Mouse (Mus musculus) CH12.LX (cell line): ENCODE data around the gene Mroh8. TPM values are rescaled to one million over a fixed set of nuclear protein-coding genes. Genes with fewer than 3 reads are reported as not detected.

Experiments
- DNase-seq: peaks from one replicate; pipeline ENCODE4 v3.0.0-alpha.2; 2013; ENCODE audit errors: extremely low read depth
- H3K27ac ChIP-seq: 2 replicates; pipeline ENCODE4 v1.5.1; 2012; ENCODE audit warnings: low read depth, mild to moderate bottlenecking, control low read depth, moderate library complexity; ENCODE audit not compliant: insufficient read depth
- H3K27me3 ChIP-seq: replicated peaks from 2 replicates; pipeline ENCODE3; 2012; ENCODE audit warnings: inconsistent platforms
- H3K36me3 ChIP-seq, 2 experiments: replicated peaks in 1 of 2; 2 replicates each; pipeline versions ENCODE3 to v1.6.1; 2012; ENCODE audit warnings: inconsistent platforms in 1 of 2, low read length in 1 of 2, mild to moderate bottlenecking in 1 of 2, mixed read lengths in 1 of 2, moderate library complexity in 1 of 2; ENCODE audit not compliant: control insufficient read depth in 1 of 2, insufficient read depth in 1 of 2
- H3K4me1 ChIP-seq, 2 experiments: 2 replicates each; pipeline ENCODE4 v1.6.1; 2012; ENCODE audit warnings: inconsistent platforms in 1 of 2, moderate library complexity in 1 of 2; ENCODE audit not compliant: insufficient read depth in 2 of 2, control insufficient read depth in 1 of 2
- H3K4me2 ChIP-seq: 2 replicates; pipeline ENCODE4 v1.6.1; 2012; ENCODE audit warnings: low read depth, mild to moderate bottlenecking, control low read depth; ENCODE audit not compliant: poor library complexity, insufficient read depth, severe bottlenecking
- H3K4me3 ChIP-seq, 3 experiments: fragments of 150-350 bp in 1 of 3; sonication (generic) in 1 of 3; replicated peaks in 1 of 3; 2 replicates each; pipeline versions ENCODE3 to v1.5.1; 2011 to 2012; ENCODE audit warnings: low read depth in 2 of 3, low read length in 2 of 3, mild to moderate bottlenecking in 2 of 3, moderate library complexity in 2 of 3, control low read depth in 1 of 3, improper control_type of control experiment in 1 of 3, inconsistent platforms in 1 of 3, mixed read lengths in 1 of 3; ENCODE audit not compliant: poor library complexity in 1 of 3
- H3K79me2 ChIP-seq: replicated peaks from 2 replicates; pipeline ENCODE4 v1.6.1; 2012; ENCODE audit warnings: mild to moderate bottlenecking, moderate library complexity; ENCODE audit not compliant: control insufficient read depth, poor library complexity, insufficient read depth, severe bottlenecking; ENCODE audit errors: extremely low read depth
- H3K9ac ChIP-seq: 2 replicates; pipeline ENCODE4 v1.6.1; 2012; ENCODE audit warnings: low read depth, mild to moderate bottlenecking, control low read depth, moderate library complexity; ENCODE audit not compliant: insufficient read depth
- H3K9me3 ChIP-seq: replicated peaks from 2 replicates; pipeline ENCODE3; 2012; ENCODE audit warnings: low read length, inconsistent platforms, mixed read lengths
- BHLHE40 ChIP-seq: IDR thresholded peaks from 2 replicates; pipeline ENCODE4 v1.6.1; 2011; ENCODE audit warnings: mild to moderate bottlenecking, low read depth, low read length, improper control_type of control experiment
- CHD1 ChIP-seq: IDR thresholded peaks from 2 replicates; pipeline ENCODE4 v1.6.1; 2012; ENCODE audit warnings: low read depth, low read length, improper control_type of control experiment, inconsistent platforms
- CHD2 ChIP-seq: IDR thresholded peaks from 2 replicates; pipeline ENCODE4 v1.6.1; 2011; ENCODE audit warnings: low read length, improper control_type of control experiment
- CTCF ChIP-seq, 2 experiments: IDR thresholded peaks in 1 of 2; conservative IDR thresholded peaks in 1 of 2; 2 replicates each; pipeline ENCODE4 v1.5.1; 2011 to 2012; ENCODE audit warnings: low read depth in 2 of 2, low read length in 2 of 2, improper control_type of control experiment in 1 of 2, inconsistent platforms in 1 of 2, mild to moderate bottlenecking in 1 of 2, moderate library complexity in 1 of 2
- E2F4 ChIP-seq: IDR thresholded peaks from 2 replicates; pipeline ENCODE4 v1.6.1; 2011; ENCODE audit warnings: low read depth, low read length, improper control_type of control experiment; ENCODE audit not compliant: insufficient replicate concordance
- ELF1 ChIP-seq: IDR thresholded peaks from 2 replicates; pipeline ENCODE4 v1.6.1; 2014; ENCODE audit warnings: low read depth, mild to moderate bottlenecking, inconsistent platforms, low read length, improper control_type of control experiment
- EP300 ChIP-seq: IDR thresholded peaks from 2 replicates; pipeline ENCODE4 v1.6.1; 2011; ENCODE audit warnings: low read length, improper control_type of control experiment
- ETS1 ChIP-seq: conservative IDR thresholded peaks from 2 replicates; pipeline ENCODE4 v1.6.1; 2012; ENCODE audit warnings: low read depth, mild to moderate bottlenecking, inconsistent platforms, low read length, improper control_type of control experiment, moderate library complexity
- GABPA ChIP-seq: IDR thresholded peaks from 2 replicates; pipeline ENCODE4 v1.6.1; 2012; ENCODE audit warnings: low read depth, low read length, improper control_type of control experiment, inconsistent platforms; ENCODE audit not compliant: insufficient replicate concordance
- HCFC1 ChIP-seq: IDR thresholded peaks from 2 replicates; pipeline ENCODE4 v1.6.1; 2012; ENCODE audit warnings: low read depth, mild to moderate bottlenecking, inconsistent platforms, low read length, improper control_type of control experiment
- IRF4 ChIP-seq: IDR thresholded peaks from 2 replicates; pipeline ENCODE4 v1.6.1; 2014; ENCODE audit warnings: low read depth, mild to moderate bottlenecking, inconsistent platforms, low read length, improper control_type of control experiment
- JUN ChIP-seq: IDR thresholded peaks from 2 replicates; pipeline ENCODE4 v1.6.1; 2011; ENCODE audit warnings: low read depth, mild to moderate bottlenecking, low read length, improper control_type of control experiment, moderate library complexity; ENCODE audit not compliant: insufficient read depth
- JUND ChIP-seq: conservative IDR thresholded peaks from 2 replicates; pipeline ENCODE4 v1.6.1; 2011; ENCODE audit warnings: low read depth, low read length, improper control_type of control experiment
- MAFK ChIP-seq: IDR thresholded peaks from 2 replicates; pipeline ENCODE4 v1.6.1; 2011; ENCODE audit warnings: low read length, improper control_type of control experiment; ENCODE audit not compliant: insufficient replicate concordance
- MAX ChIP-seq: IDR thresholded peaks from 2 replicates; pipeline ENCODE4 v1.6.1; 2011; ENCODE audit warnings: low read length, improper control_type of control experiment
- MAZ ChIP-seq: IDR thresholded peaks from 2 replicates; pipeline ENCODE4 v1.6.1; 2012; ENCODE audit warnings: low read depth, mild to moderate bottlenecking, inconsistent platforms, low read length, improper control_type of control experiment, moderate library complexity
- MEF2A ChIP-seq: IDR thresholded peaks from 2 replicates; pipeline ENCODE4 v1.6.1; 2014; ENCODE audit warnings: low read depth, mild to moderate bottlenecking, inconsistent platforms, low read length, improper control_type of control experiment, borderline replicate concordance
- MXI1 ChIP-seq: IDR thresholded peaks from 2 replicates; pipeline ENCODE4 v1.6.1; 2011; ENCODE audit warnings: mild to moderate bottlenecking, low read depth, low read length, improper control_type of control experiment
- MYC ChIP-seq: IDR thresholded peaks from 2 replicates; pipeline ENCODE4 v1.6.1; 2011; ENCODE audit warnings: low read depth, mild to moderate bottlenecking, improper control_type of control experiment, low read length
- NELFE ChIP-seq: IDR thresholded peaks from 2 replicates; pipeline ENCODE4 v1.6.1; 2011; ENCODE audit warnings: low read depth, low read length, improper control_type of control experiment
- NRF1 ChIP-seq: IDR thresholded peaks from 2 replicates; pipeline ENCODE4 v1.6.1; 2014; ENCODE audit warnings: low read depth, mild to moderate bottlenecking, inconsistent platforms, low read length, improper control_type of control experiment, moderate library complexity
- PAX5 ChIP-seq: IDR thresholded peaks from 2 replicates; pipeline ENCODE4 v1.6.1; 2012; ENCODE audit warnings: low read length, inconsistent platforms, mixed read lengths
- POLR2A ChIP-seq: IDR thresholded peaks from 2 replicates; pipeline ENCODE4 v1.6.1; 2011; ENCODE audit warnings: low read depth, mild to moderate bottlenecking, improper control_type of control experiment, low read length
- POLR2AphosphoS2 ChIP-seq: IDR thresholded peaks from 2 replicates; pipeline ENCODE4 v1.6.1; 2011; ENCODE audit warnings: low read depth, low read length, improper control_type of control experiment
- RAD21 ChIP-seq: IDR thresholded peaks from 2 replicates; pipeline ENCODE4 v1.6.1; 2011; ENCODE audit warnings: low read depth, mild to moderate bottlenecking, low read length, improper control_type of control experiment, moderate library complexity
- RCOR1 ChIP-seq: conservative IDR thresholded peaks from 2 replicates; pipeline ENCODE4 v1.6.1; 2012; ENCODE audit warnings: low read depth, mild to moderate bottlenecking, inconsistent platforms, low read length, improper control_type of control experiment
- SIN3A ChIP-seq: IDR thresholded peaks from 2 replicates; pipeline ENCODE4 v1.6.1; 2012; ENCODE audit warnings: low read length, improper control_type of control experiment, inconsistent platforms
- SMC3 ChIP-seq: IDR thresholded peaks from 2 replicates; pipeline ENCODE4 v1.6.1; 2011; ENCODE audit warnings: low read depth, low read length, improper control_type of control experiment
- TBP ChIP-seq: conservative IDR thresholded peaks from 2 replicates; pipeline ENCODE4 v1.6.1; 2011; ENCODE audit warnings: low read depth, low read length, improper control_type of control experiment
- TCF12 ChIP-seq: IDR thresholded peaks from 2 replicates; pipeline ENCODE4 v1.6.1; 2014; ENCODE audit warnings: low read depth, mild to moderate bottlenecking, inconsistent platforms, low read length, improper control_type of control experiment
- UBTF ChIP-seq: IDR thresholded peaks from 2 replicates; pipeline ENCODE4 v1.6.1; 2012; ENCODE audit warnings: low read depth, mild to moderate bottlenecking, inconsistent platforms, low read length, improper control_type of control experiment, moderate library complexity
- USF1 ChIP-seq: IDR thresholded peaks from 2 replicates; pipeline ENCODE4 v1.6.1; 2014; ENCODE audit warnings: low read depth, mild to moderate bottlenecking, inconsistent platforms, low read length, improper control_type of control experiment
- USF2 ChIP-seq: conservative IDR thresholded peaks from 2 replicates; pipeline ENCODE4 v1.6.1; 2011; ENCODE audit warnings: low read depth, low read length, improper control_type of control experiment
- ZC3H11A ChIP-seq: IDR thresholded peaks from 2 replicates; pipeline ENCODE4 v1.6.1; 2012; ENCODE audit warnings: low read depth, mild to moderate bottlenecking, inconsistent platforms, low read length, improper control_type of control experiment
- ZKSCAN1 ChIP-seq: IDR thresholded peaks from 2 replicates; pipeline ENCODE4 v1.6.1; 2012; ENCODE audit warnings: low read depth, inconsistent platforms, low read length, improper control_type of control experiment, borderline replicate concordance
- ZMIZ1 ChIP-seq: IDR thresholded peaks from 2 replicates; pipeline ENCODE4 v1.6.1; 2012; ENCODE audit warnings: low read depth, mild to moderate bottlenecking, inconsistent platforms, low read length, improper control_type of control experiment
- ZNF384 ChIP-seq: IDR thresholded peaks from 2 replicates; pipeline ENCODE4 v1.6.1; 2012; ENCODE audit warnings: low read depth, low read length, improper control_type of control experiment, inconsistent platforms
- dilution Hi-C: fragments of 300-500 bp; cut with MboI; formaldehyde crosslinking; loops from 2 replicates; pipeline ENCODE4 v1.14.3; 2020; ENCODE audit warnings: low sequenced_read_pairs; ENCODE audit not compliant: extremely low pct_unique_long_range_greater_than_20kb, extremely low pct_ligation_motif_present
- in situ Hi-C: fragments of 300-500 bp; cut with MboI; formaldehyde crosslinking; loops from 3 replicates; pipeline ENCODE4 v1.14.3; 2019; ENCODE audit warnings: low sequenced_read_pairs, low pct_ligation_motif_present, low pct_unique_long_range_greater_than_20kb, mixed read lengths
- polyA plus RNA-seq: library from polyadenylated mRNA; unstranded; fragments of >175 nt; gene quantifications from 2 replicates; pipeline ENCODE4 v1.2.1, GENCODE M21; 2012; ENCODE audit warnings: low read depth; ENCODE audit not compliant: insufficient read length
- total RNA-seq, 2 experiments: library from RNA; depleted of rRNA; stranded (reverse); fragments of 300-350 nt in 1 of 2; fragments of >200 nt in 1 of 2; gene quantifications; 2 replicates each; pipeline ENCODE4 v1.2.3; 2012 to 2014

Mroh8 gene
- total and polyA plus RNA-seq, 3 experiments = 0.25 to 0.41 TPM; not detected in 1

DNA sequence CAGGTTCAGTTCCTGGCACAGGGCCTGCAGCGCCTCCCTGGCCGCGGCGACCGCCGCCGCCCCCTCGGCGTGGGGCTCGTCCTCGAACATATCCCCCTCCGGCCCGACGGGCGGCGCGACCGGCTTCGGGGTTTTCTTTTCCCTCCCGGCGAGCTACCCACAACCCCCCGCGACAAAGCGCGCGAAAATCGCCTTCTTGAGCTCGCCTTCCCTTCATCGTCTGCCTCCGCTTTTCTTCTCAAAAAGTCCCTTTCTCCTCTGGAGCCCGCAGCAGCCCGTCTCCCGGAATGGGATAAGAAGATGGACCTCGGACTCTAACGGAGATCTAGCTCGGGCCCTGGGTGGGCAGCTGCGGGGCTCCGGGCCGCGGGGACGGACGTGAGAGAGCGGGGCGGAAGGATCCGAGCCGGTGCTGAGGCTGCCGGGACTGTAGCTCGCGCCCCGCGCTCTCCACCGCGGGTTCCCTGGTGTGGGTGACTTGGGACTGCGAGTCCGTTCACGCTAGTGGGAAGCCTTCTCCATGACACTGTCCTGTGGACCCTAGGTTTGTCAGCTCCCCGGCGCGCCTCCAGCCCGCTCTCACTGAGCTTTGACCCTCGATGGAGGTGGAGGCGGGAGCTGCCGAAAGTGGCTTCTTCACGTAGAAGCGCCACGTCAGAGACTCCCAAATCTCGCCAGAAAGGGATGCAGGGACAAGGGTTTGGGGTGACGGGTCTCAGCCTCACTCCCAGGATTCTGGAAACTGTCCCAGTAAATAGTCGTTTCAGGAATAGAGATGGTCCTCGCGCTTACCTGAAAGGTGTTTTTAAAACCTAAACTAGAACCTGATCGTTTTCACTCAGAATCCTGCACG, 74.8 kb downstream of the Mroh8 start, which contains the start of gene Rbl1:
TSS of gene Rbl1 (minus strand) at position 169 of the 853 bp plus-strand sequence.
- H3K79me2 ChIP-seq = peaks cover 14% of the 10 kb centered on the region
- H3K4me2 ChIP-seq = peak within 1 kb of the TSS; percentile 41
- H3K27me3 ChIP-seq = no peaks in the 10 kb centered on the region
- dilution Hi-C loops = no loop called here
- peak within 1 kb of the TSS; percentile 65 for H3K27ac ChIP-seq
- peaks cover 7% of the 10 kb centered on the region for H3K9me3 ChIP-seq
- peaks cover 0 to 15% of the 10 kb centered on the region in 2 experiments; a peak in 2 of 4 replicates for H3K4me1 ChIP-seq
- H3K36me3 ChIP-seq = peaks cover 0 to 6% of the 10 kb centered on the region in 2 experiments
- DNase-seq = peak; percentile 91
- in situ Hi-C loops = loop anchor here (10.0 kb wide), 2 partner anchors 130 to 370 kb away; partner anchors contain the start of gene Blcap
- peak within 1 kb of the TSS; percentile 92 for H3K9ac ChIP-seq
- peak within 1 kb of the TSS; percentile 64 to 86 (median 82) for H3K4me3 ChIP-seq
- peak; percentile 78; the same call in 1 of the 2 replicates for TF ChIP-seq POLR2AphosphoS2
- peak; percentile 97 for TF ChIP-seq E2F4
- TF ChIP-seq JUND = no peak
- no peak for TF ChIP-seq BHLHE40
- peak; percentile 86 for TF ChIP-seq NELFE
- peak; percentile 30; the same call in 1 of the 2 replicates for TF ChIP-seq MXI1
- TF ChIP-seq MAZ = 0 out of 2 replicates have a peak, but pooled peaks have one; percentile 23
- peak; percentile 19; the same call in 1 of the 2 replicates for TF ChIP-seq ZMIZ1
- TF ChIP-seq MAFK = no peak
- peak; percentile 35; the same call in 1 of the 2 replicates for TF ChIP-seq TBP
- peak in 1 of 2 experiments; percentile 44; a peak in 2 of 4 replicates for TF ChIP-seq CTCF (conservative IDR thresholded peaks at IDR 0.05 in 1 of 2, IDR thresholded peaks at IDR 0.05 in 1 of 2; ENCODE audit: low read depth in 2 of 2, low read length in 2 of 2)
- TF ChIP-seq ELF1 = 0 out of 2 replicates have a peak, but pooled peaks have one; percentile 44
- TF ChIP-seq CHD2 = peak; percentile 75
- TF ChIP-seq MYC = no peak; the same call in 1 of the 2 replicates
- TF ChIP-seq CHD1 = no peak
- TF ChIP-seq SIN3A = no peak; the same call in 1 of the 2 replicates
- TF ChIP-seq MAX = peak; percentile 64
- TF ChIP-seq UBTF = no peak; the same call in 1 of the 2 replicates
- no peak for TF ChIP-seq NRF1
- TF ChIP-seq USF1 = no peak
- TF ChIP-seq ZKSCAN1 = no peak; the same call in 1 of the 2 replicates
- peak; percentile 64; the same call in 1 of the 2 replicates for TF ChIP-seq HCFC1
- no peak for TF ChIP-seq ZC3H11A
- TF ChIP-seq POLR2A = peak; percentile 93
- no peak for TF ChIP-seq GABPA
- TF ChIP-seq MEF2A = 0 out of 2 replicates have a peak, but pooled peaks have one; percentile 12
- TF ChIP-seq PAX5 = no peak
- no peak; the same call in 1 of the 2 replicates for TF ChIP-seq RAD21
- no peak for TF ChIP-seq ZNF384
- TF ChIP-seq SMC3 = no peak
- TF ChIP-seq TCF12 = peak; percentile 72; the same call in 1 of the 2 replicates
- TF ChIP-seq EP300 = no peak
- peak; percentile 57 for TF ChIP-seq IRF4
- TF ChIP-seq USF2 = no peak
- no peak for TF ChIP-seq RCOR1
- no peak for TF ChIP-seq JUN
- no peak; the same call in 1 of the 2 replicates for TF ChIP-seq ETS1
